Mouse (Mus musculus) neural tube, embryonic 14.5 days (tissue): ENCODE data around the gene Hsd17b3. TPM values are rescaled to one million over a fixed set of nuclear protein-coding genes. Genes with fewer than 3 reads are reported as not detected.

Experiments used
- ATAC-seq: fragments of 200-750 bp; cut with Nextera tagmentation; 2 replicates; pipeline ENCODE4 v1.8.0; 2017; ENCODE audit warnings: low read depth, mild to moderate bottlenecking, moderate TSS enrichment, moderate library complexity
- H3K27ac ChIP-seq: fragments of 300-500 bp; sonication (generic); 2 replicates; pipeline ENCODE4 v1.5.1; 2014; ENCODE audit warnings: low read depth, mild to moderate bottlenecking, control low read depth, low read length, moderate library complexity, mixed read lengths
- H3K27me3 ChIP-seq: fragments of 300-500 bp; sonication (generic); 2 replicates; pipeline ENCODE4 v1.6.1; 2014; ENCODE audit warnings: low read length; ENCODE audit not compliant: control insufficient read depth, insufficient read depth
- H3K36me3 ChIP-seq: fragments of 300-500 bp; sonication (generic); 2 replicates; pipeline ENCODE4 v1.6.1; 2014; ENCODE audit warnings: low read length, mixed read lengths; ENCODE audit not compliant: control insufficient read depth, insufficient read depth
- H3K4me1 ChIP-seq: fragments of 300-500 bp; sonication (generic); 2 replicates; pipeline ENCODE4 v1.6.1; 2014; ENCODE audit warnings: low read length; ENCODE audit not compliant: control insufficient read depth, insufficient read depth
- H3K4me2 ChIP-seq: fragments of 300-500 bp; sonication (generic); 2 replicates; pipeline ENCODE4 v1.6.1; 2014; ENCODE audit warnings: mild to moderate bottlenecking, low read depth, low read length, control low read depth
- H3K4me3 ChIP-seq: fragments of 300-500 bp; sonication (generic); 2 replicates; pipeline ENCODE4 v1.5.1; 2014; ENCODE audit warnings: low read depth, low read length, control low read depth, mixed read lengths
- H3K9ac ChIP-seq: fragments of 300-500 bp; sonication (generic); replicated peaks from 2 replicates; pipeline ENCODE4 v1.6.1; 2014; ENCODE audit warnings: low read depth, mild to moderate bottlenecking, control low read depth, low read length, mixed read lengths
- H3K9me3 ChIP-seq: fragments of 300-500 bp; sonication (generic); 2 replicates; pipeline ENCODE4 v1.6.1; 2016; ENCODE audit warnings: low read length; ENCODE audit not compliant: control insufficient read depth
- WGBS: fragments of 180-500 bp; shearing (Covaris S2); extraction: QIAGEN DNeasy Blood & Tissue Kit; methylation state at CpG from one replicate; pipeline ENCODE4 v1.1.7; 2014; 5-methylcytosine and 5-hydroxymethylcytosine counted together
- polyA plus RNA-seq: library from polyadenylated mRNA; unstranded; fragments of >200 nt; fragmentation: Nextera tagmentation; extraction: Ambion mirVana; gene quantifications from 2 replicates; pipeline ENCODE4 v1.2.1, GENCODE M21; 2014

Gene Hsd17b3
- not detected in 2 replicates for polyA plus RNA-seq

DNA sequence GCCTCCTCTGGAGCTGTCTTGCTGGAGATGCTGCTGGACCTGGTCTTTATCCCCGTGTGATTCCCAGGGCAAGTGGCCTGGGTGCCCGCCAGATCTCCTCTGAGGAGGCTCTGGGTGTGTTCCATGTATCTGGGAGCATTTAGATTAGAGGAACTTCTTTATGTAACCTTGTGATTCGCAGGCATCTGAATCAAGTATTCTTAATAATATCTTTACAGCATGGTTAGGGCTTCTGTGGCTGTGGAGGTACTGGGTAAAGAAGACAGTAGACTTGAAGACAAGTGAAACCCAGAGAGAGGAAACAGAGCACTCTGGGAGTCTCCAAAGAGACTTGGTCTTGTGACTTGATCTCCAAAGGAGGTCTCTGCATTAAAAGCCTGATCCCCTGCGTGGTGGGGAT lies at the start of gene Hsd17b3:
TSS of gene Hsd17b3 (minus strand) at position 101 of the 400 bp plus-strand sequence.
- no peak within 1 kb of the TSS for H3K4me2 ChIP-seq
- no peak within 1 kb of the TSS for H3K4me3 ChIP-seq
- no peaks in the 10 kb centered on the region for H3K4me1 ChIP-seq
- no peak for ATAC-seq
- H3K36me3 ChIP-seq = no peaks in the 10 kb centered on the region
- 76% methylated on average over 4 of the region's 4 CpGs for WGBS
- H3K27ac ChIP-seq = no peak within 1 kb of the TSS
- no peaks in the 10 kb centered on the region for H3K27me3 ChIP-seq
- H3K9ac ChIP-seq = no peak within 1 kb of the TSS
- H3K9me3 ChIP-seq = no peaks in the 10 kb centered on the region

DNA sequence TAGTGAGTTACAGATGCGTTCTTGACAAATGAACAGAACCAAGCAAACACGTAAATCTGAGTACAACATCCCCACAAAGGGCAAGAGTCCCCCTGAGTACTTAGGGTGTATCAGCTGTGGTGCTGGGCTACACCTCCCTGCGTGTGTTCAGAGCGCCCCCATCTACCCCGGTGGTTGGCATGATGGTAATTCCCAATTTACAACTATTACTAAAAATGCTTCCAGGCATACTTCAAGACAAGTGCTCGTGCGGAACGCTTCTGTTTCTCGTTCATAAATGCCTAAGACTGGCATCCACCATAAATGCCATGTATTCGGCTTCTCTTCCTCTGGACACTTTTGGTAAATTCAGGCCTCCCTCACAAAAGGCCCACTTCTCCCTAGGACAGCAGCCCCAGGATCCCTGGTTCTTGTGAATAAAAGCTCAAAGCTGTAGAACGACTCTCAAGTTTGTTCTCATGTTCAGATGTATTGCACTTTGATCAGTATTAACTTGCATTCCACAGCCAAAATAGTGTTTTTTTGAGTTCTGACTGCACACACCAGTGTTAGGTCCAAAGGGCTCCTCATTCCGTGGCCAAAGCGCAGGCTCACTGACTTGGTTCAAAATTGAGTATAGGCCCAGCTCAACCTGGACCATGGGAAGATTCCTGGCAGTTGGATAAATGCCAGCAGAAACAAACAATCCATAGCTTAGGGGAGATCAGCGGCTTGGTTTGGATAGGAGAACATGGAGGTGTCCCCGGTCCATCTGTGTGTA lies 40.8 kb upstream of the Hsd17b3 start:
- no peaks in the 10 kb centered on the region for H3K9me3 ChIP-seq
- H3K27ac ChIP-seq = no peak overlapping the region
- peak overlapping the region; percentile 48; the same call in 1 of the 2 replicates for H3K9ac ChIP-seq
- H3K4me2 ChIP-seq = peak overlapping the region; percentile 75
- WGBS = 37% methylated on average over 15 of the region's 15 CpGs
- H3K36me3 ChIP-seq = no peaks in the 10 kb centered on the region
- H3K4me3 ChIP-seq = peak overlapping the region; percentile 48
- H3K4me1 ChIP-seq = 0 out of 2 replicates have a peak, but pooled peaks cover 3% of the 10 kb centered on the region
- H3K27me3 ChIP-seq = no peaks in the 10 kb centered on the region
- peak; percentile 80; the same call in 1 of the 2 replicates for ATAC-seq

GRCm38 (mm10) chr13:64128858-64129615 lies 40.0 kb upstream of the Hsd17b3 start, which contains the start of gene Slc35d2:
TSS of gene Slc35d2 (minus strand) at chr13:64129368.
- ATAC-seq = peak; percentile 85
- peak within 1 kb of the TSS; percentile 48 for H3K4me3 ChIP-seq
- H3K27ac ChIP-seq = no peak within 1 kb of the TSS
- 9% methylated on average over 44 of the region's 44 CpGs for WGBS
- H3K4me2 ChIP-seq = peak within 1 kb of the TSS; percentile 75
- no peaks in the 10 kb centered on the region for H3K9me3 ChIP-seq
- 0 out of 2 replicates have a peak, but pooled peaks cover 3% of the 10 kb centered on the region for H3K4me1 ChIP-seq
- H3K9ac ChIP-seq = peak within 1 kb of the TSS; percentile 48
- no peaks in the 10 kb centered on the region for H3K36me3 ChIP-seq
- H3K27me3 ChIP-seq = no peaks in the 10 kb centered on the region

- 72% methylated on average over 4 of the region's 4 CpGs for WGBS
- H3K9ac ChIP-seq = no peak overlapping the region
- H3K4me1 ChIP-seq = 0 out of 2 replicates have a peak, but pooled peaks cover 3% of the 10 kb centered on the region
- ATAC-seq = no peak
- no peak overlapping the region for H3K27ac ChIP-seq
- H3K27me3 ChIP-seq = no peaks in the 10 kb centered on the region
- no peaks in the 10 kb centered on the region for H3K9me3 ChIP-seq
- H3K4me3 ChIP-seq = no peak overlapping the region
- no peak overlapping the region for H3K4me2 ChIP-seq
- H3K36me3 ChIP-seq = no peaks in the 10 kb centered on the region
Measured at GRCm38 (mm10) chr13:64126316-64126715, 37.3 kb upstream of the Hsd17b3 start.

DNA sequence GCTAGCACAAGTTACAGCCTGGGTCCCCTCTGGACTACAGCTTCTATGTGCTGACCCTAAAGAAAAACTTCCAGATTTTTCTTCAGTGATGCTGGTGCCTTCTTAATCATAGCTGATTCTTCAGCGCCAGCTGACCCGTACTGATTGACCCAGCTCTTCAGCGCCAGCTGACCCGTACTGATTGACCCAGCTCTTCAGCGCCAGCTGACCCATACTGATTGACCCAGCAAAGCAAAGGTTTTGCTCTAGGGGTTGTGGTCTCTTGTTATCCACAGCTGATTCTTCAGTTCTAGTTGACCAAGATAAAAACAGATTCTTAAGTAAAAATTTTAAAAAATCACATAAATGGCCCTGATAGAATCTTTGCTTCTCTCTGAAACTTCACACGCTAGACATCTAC lies 35.9 kb upstream of the Hsd17b3 start:
- 89% methylated on average over 6 of the region's 6 CpGs for WGBS
- Histone ChIP-seq H3K27me3 (no peaks in the 10 kb centered on the region), H3K9ac (no peak overlapping the region), H3K4me3 (no peak overlapping the region), H3K4me1 (0 out of 2 replicates have a peak, but pooled peaks cover 3% of the 10 kb centered on the region), H3K9me3 (no peaks in the 10 kb centered on the region), H3K36me3 (no peaks in the 10 kb centered on the region), H3K27ac (no peak overlapping the region), H3K4me2 (no peak overlapping the region)
- no peak for ATAC-seq

GRCm38 (mm10) chr13:64123491-64124188 lies 34.6 kb upstream of the Hsd17b3 start:
- Histone ChIP-seq H3K36me3 (no peaks in the 10 kb centered on the region), H3K9me3 (no peaks in the 10 kb centered on the region), H3K4me3 (no peak overlapping the region), H3K4me1 (no peaks in the 10 kb centered on the region), H3K9ac (no peak overlapping the region), H3K27me3 (no peaks in the 10 kb centered on the region), H3K27ac (no peak overlapping the region), H3K4me2 (no peak overlapping the region)
- no peak for ATAC-seq
- WGBS = 28% methylated on average over 6 of the region's 6 CpGs

- H3K27me3 ChIP-seq = no peaks in the 10 kb centered on the region
- H3K4me3 ChIP-seq = no peak overlapping the region
- no peak overlapping the region for H3K27ac ChIP-seq
- H3K36me3 ChIP-seq = no peaks in the 10 kb centered on the region
- H3K4me2 ChIP-seq = no peak overlapping the region
- H3K9ac ChIP-seq = no peak overlapping the region
- H3K9me3 ChIP-seq = no peaks in the 10 kb centered on the region
- WGBS = 75% methylated on average over 4 of the region's 4 CpGs
- ATAC-seq = no peak
- H3K4me1 ChIP-seq = no peaks in the 10 kb centered on the region
Measured at GRCm38 (mm10) chr13:64120760-64121159, 31.7 kb upstream of the Hsd17b3 start.

GRCm38 (mm10) chr13:64117442-64117841 lies 28.4 kb upstream of the Hsd17b3 start:
- ATAC-seq = no peak
- Histone ChIP-seq H3K27ac (no peak overlapping the region), H3K9me3 (no peaks in the 10 kb centered on the region), H3K4me3 (no peak overlapping the region), H3K36me3 (no peaks in the 10 kb centered on the region), H3K27me3 (no peaks in the 10 kb centered on the region), H3K4me2 (no peak overlapping the region), H3K4me1 (no peaks in the 10 kb centered on the region), H3K9ac (no peak overlapping the region)
- 66% methylated on average over 2 of the region's 2 CpGs for WGBS
